Mouse (Mus musculus) embryo, embryonic 11 days (tissue): ENCODE measurements around the gene Kcnk4.
"Not testable (repeated sequence)": the region's sequence is repeated elsewhere in the genome, so short reads cannot be mapped to it uniquely, and the experiment has no call there.

Experiments used
- DNase-seq: peaks from one replicate; pipeline ENCODE4 v3.0.0-alpha.2; 2015

Gene Kcnk4

GRCm38 (mm10) chr19:6913991-6914390, 20.3 kb downstream of the Kcnk4 start:
- no peak for DNase-seq

GRCm38 (mm10) chr19:6913036-6913435, 21.3 kb downstream of the Kcnk4 start:
- DNase-seq: no peak

GRCm38 (mm10) chr19:6912205-6912970, 21.9 kb downstream of the Kcnk4 start:
- no peak for DNase-seq

- no peak for DNase-seq
Observed at GRCm38 (mm10) chr19:6911101-6912074, 22.9 kb downstream of the Kcnk4 start.

GRCm38 (mm10) chr19:6910306-6910705, 24.0 kb downstream of the Kcnk4 start:
- peak; percentile 81 for DNase-seq

- peak; percentile 97 for DNase-seq
Observed at GRCm38 (mm10) chr19:6909507-6910289, 24.6 kb downstream of the Kcnk4 start, which contains the start of the genes Trmt112 and Prdx5. Gene Trmt112 (plus strand): TSS chr19:6909698. Gene Prdx5 (minus strand): TSS chr19:6910106.

GRCm38 (mm10) chr19:6909021-6909420, 25.3 kb downstream of the Kcnk4 start:
- DNase-seq: no peak

- no peak for DNase-seq
Observed at GRCm38 (mm10) chr19:6907811-6908540, 26.3 kb downstream of the Kcnk4 start.

GRCm38 (mm10) chr19:6907094-6907493, 27.2 kb downstream of the Kcnk4 start:
- DNase-seq: no peak

GRCm38 (mm10) chr19:6906199-6906598, 28.1 kb downstream of the Kcnk4 start:
- no peak for DNase-seq

- DNase-seq: no peak
Observed at GRCm38 (mm10) chr19:6905498-6906159, 28.7 kb downstream of the Kcnk4 start.

- no peak for DNase-seq
Observed at GRCm38 (mm10) chr19:6904846-6905245, 29.5 kb downstream of the Kcnk4 start.

- DNase-seq: no peak
Observed at GRCm38 (mm10) chr19:6903031-6903430, 31.3 kb downstream of the Kcnk4 start.

- no peak for DNase-seq
Observed at GRCm38 (mm10) chr19:6899641-6900040, 34.7 kb downstream of the Kcnk4 start.

- DNase-seq: not testable (repeated sequence)
Observed at GRCm38 (mm10) chr19:6895608-6896305, 38.6 kb downstream of the Kcnk4 start.

- DNase-seq: no peak
Observed at GRCm38 (mm10) chr19:6893731-6894451, 40.4 kb downstream of the Kcnk4 start.

GRCm38 (mm10) chr19:6892512-6892911, 41.8 kb downstream of the Kcnk4 start:
- no peak for DNase-seq

- DNase-seq: no peak
Observed at GRCm38 (mm10) chr19:6877965-6878364, 56.4 kb downstream of the Kcnk4 start.

GRCm38 (mm10) chr19:6876799-6877198, 57.5 kb downstream of the Kcnk4 start:
- no peak for DNase-seq

GRCm38 (mm10) chr19:6875834-6876233, 58.5 kb downstream of the Kcnk4 start:
- no peak for DNase-seq
